Mouse (Mus musculus): ENCODE data around the gene Mien1. TPM values are rescaled to one million over a fixed set of nuclear protein-coding genes. Genes with fewer than 3 reads are reported as not detected.

Gene Mien1
- polyA plus RNA-seq, 2 experiments: 48.5 to 86.8 TPM

DNA sequence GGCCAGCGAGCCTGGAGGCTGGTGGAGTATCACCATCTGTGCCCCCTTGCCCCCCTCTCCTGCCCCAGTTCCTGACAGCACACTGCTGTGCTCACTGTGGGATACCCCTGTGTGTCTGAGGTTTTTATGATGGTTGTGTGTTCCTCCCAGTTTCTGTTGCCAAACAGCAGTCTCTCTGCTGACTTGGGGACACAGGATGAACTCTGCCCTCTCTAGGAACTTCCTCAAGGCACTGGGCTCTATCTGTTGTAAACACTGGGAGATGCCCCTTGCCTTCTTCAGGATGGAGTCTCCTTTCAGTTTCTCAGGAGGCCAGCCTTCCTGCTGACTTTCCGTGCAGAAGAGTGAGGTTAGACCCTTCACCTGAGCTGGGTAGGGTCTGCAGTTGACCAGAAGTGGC is 24.6 kb downstream of the Mien1 start:
- peaks cover 10% of the 10 kb centered on the region for H3K36me3 ChIP-seq (ENCODE audit: control insufficient read depth, insufficient read depth, low read length)

DNA sequence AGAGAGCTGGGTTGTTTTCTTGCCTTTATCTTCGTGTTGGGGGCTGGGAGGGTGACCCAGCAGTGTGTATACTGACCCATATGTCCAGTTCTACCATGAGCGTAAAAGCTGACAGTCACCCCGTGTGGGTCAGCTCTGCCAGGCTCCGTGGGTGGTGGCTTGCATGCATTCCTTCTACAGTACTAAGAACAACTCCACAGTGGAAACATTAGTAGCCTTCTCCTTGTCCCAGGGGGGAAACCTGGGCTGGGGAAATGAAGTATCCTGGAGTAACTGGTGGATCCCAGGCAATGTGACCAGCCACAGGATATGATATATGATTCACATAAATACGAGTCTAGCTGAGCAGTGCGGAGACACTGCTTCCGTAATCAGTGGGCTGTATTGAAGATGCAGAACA is 25.1 kb downstream of the Mien1 start:
- WGBS: 16% methylated on average over 7 of the region's 7 CpGs
- peak overlapping the region; percentile 62 for H3K4me2 ChIP-seq (replicated peaks; ENCODE audit: low read depth, low read length, severe bottlenecking)
- no peaks in the 10 kb centered on the region for H3K27me3 ChIP-seq (ENCODE audit: control insufficient read depth, insufficient read depth, low read length)
- H3K9ac ChIP-seq (ENCODE audit: low read depth, low read length, severe bottlenecking): peak overlapping the region; percentile 95
- no peaks in the 10 kb centered on the region for H3K9me3 ChIP-seq (ENCODE audit: control insufficient read depth, low read length)
- no peak for DNase-seq (ENCODE audit: low spot score)
- no peak for ATAC-seq (ENCODE audit: low FRiP score, low read depth)
- H3K27ac ChIP-seq (replicated peaks; ENCODE audit: low read depth, low read length): no peak overlapping the region
- H3K4me1 ChIP-seq (ENCODE audit: control insufficient read depth, insufficient read depth, low read length): peaks cover 28% of the 10 kb centered on the region
- TF ChIP-seq POLR2A (IDR thresholded peaks at IDR 0.05; ENCODE audit: borderline replicate concordance, extremely low read depth, insufficient read depth, insufficient read length): no peak
- peaks cover 6% of the 10 kb centered on the region for H3K36me3 ChIP-seq (ENCODE audit: control insufficient read depth, insufficient read depth, low read length)
- H3K4me3 ChIP-seq (replicated peaks; ENCODE audit: low read length): peak overlapping the region; percentile 99

More for the DNA sequence above, 24.6 kb downstream of the Mien1 start:
- Histone ChIP-seq H3K4me3 (replicated peaks; ENCODE audit: low read length) (peak overlapping the region; percentile 99), H3K4me1 (ENCODE audit: control insufficient read depth, insufficient read depth, low read length) (peaks cover 24% of the 10 kb centered on the region), H3K27me3 (ENCODE audit: control insufficient read depth, insufficient read depth, low read length) (no peaks in the 10 kb centered on the region), H3K4me2 (replicated peaks; ENCODE audit: low read depth, low read length, severe bottlenecking) (peak overlapping the region; percentile 62), H3K9ac (ENCODE audit: low read depth, low read length, severe bottlenecking) (peak overlapping the region; percentile 4; the same call in 1 of the 2 replicates), H3K9me3 (ENCODE audit: control insufficient read depth, low read length) (no peaks in the 10 kb centered on the region), H3K27ac (replicated peaks; ENCODE audit: low read depth, low read length) (no peak overlapping the region)
- ATAC-seq (ENCODE audit: low FRiP score, low read depth): no peak
- 16% methylated on average over 2 of the region's 2 CpGs for WGBS
- TF ChIP-seq POLR2A (IDR thresholded peaks at IDR 0.05; ENCODE audit: borderline replicate concordance, extremely low read depth, insufficient read depth, insufficient read length): no peak
- DNase-seq (ENCODE audit: low spot score): no peak

DNA sequence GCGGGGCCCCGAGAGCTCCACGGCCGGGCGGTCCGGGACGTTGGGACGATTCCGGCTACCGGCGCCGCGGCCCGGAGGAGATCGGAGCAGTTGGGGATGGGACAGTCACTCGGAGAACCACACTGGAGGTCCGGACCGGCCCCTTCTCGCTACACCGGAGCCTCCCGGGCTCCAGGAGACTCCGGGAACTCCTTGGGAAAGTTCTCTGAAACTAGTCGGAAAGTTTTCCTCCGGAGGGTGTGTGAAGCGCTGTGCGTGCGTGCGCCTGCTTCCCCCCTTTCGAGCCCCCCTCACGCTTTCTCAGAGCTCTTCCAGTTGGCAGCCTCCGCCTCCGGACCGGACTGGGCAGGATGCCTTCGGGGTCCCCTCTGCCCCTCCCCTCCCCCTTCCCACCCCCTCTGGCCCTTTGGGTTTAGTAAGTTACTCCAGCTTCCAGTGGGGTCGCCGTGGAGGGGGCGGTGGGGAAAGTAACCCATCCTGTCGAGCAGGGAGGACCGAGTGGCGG is 25.9 kb downstream of the Mien1 start:
- peaks cover 30% of the 10 kb centered on the region for H3K4me1 ChIP-seq (ENCODE audit: control insufficient read depth, insufficient read depth, low read length)
- peak overlapping the region; percentile 62 for H3K4me2 ChIP-seq (replicated peaks; ENCODE audit: low read depth, low read length, severe bottlenecking)
- TF ChIP-seq POLR2A (IDR thresholded peaks at IDR 0.05; ENCODE audit: borderline replicate concordance, extremely low read depth, insufficient read depth, insufficient read length): no peak
- H3K36me3 ChIP-seq (ENCODE audit: control insufficient read depth, insufficient read depth, low read length): peaks cover 3% of the 10 kb centered on the region; the same call in 1 of the 2 replicates
- peak overlapping the region; percentile 99 for H3K4me3 ChIP-seq (replicated peaks; ENCODE audit: low read length)
- no peaks in the 10 kb centered on the region for H3K27me3 ChIP-seq (ENCODE audit: control insufficient read depth, insufficient read depth, low read length)
- H3K27ac ChIP-seq (replicated peaks; ENCODE audit: low read depth, low read length): peak overlapping the region; percentile 98
- under 1% methylated on average over 31 of the region's 40 CpGs for WGBS
- H3K9me3 ChIP-seq (ENCODE audit: control insufficient read depth, low read length): no peaks in the 10 kb centered on the region
- DNase-seq (ENCODE audit: low spot score): peak; percentile 66
- peak overlapping the region; percentile 95 for H3K9ac ChIP-seq (ENCODE audit: low read depth, low read length, severe bottlenecking)
- peak; percentile 51 for ATAC-seq (ENCODE audit: low FRiP score, low read depth)

DNA sequence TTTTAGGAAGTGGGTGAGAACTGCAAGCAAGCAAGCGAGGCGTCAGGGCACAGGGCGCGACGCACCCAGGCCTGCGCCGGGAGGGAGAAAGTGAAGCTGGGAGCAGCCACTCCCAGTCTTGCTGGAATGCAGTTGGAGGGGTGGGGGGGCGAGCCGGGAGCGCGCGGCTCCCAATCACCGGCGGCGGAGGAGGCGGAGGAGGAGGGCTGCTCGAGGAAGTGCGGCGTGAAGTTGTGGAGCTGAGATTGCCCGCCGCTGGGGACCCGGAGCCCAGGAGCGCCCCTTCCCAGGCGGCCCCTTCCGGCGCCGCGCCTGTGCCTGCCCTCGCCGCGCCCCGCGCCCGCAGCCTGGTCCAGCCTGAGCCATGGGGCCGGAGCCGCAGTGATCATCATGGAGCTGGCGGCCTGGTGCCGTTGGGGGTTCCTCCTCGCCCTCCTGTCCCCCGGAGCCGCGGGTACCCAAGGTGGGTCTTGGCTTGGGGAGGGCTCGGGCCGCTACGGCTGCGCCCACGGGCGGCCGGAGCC is 26.5 kb downstream of the Mien1 start, which contains the start of gene Erbb2:
Gene Erbb2 (plus strand): TSS at position 198 of the 524 bp plus-strand sequence.
- H3K27ac ChIP-seq (replicated peaks; ENCODE audit: low read depth, low read length): peak within 1 kb of the TSS; percentile 98
- peaks cover 3% of the 10 kb centered on the region; the same call in 1 of the 2 replicates for H3K36me3 ChIP-seq (ENCODE audit: control insufficient read depth, insufficient read depth, low read length)
- under 1% methylated on average over 25 of the region's 49 CpGs for whole genome bisulfite sequencing
- no peaks in the 10 kb centered on the region for H3K9me3 ChIP-seq (ENCODE audit: control insufficient read depth, low read length)
- peaks cover 30% of the 10 kb centered on the region for H3K4me1 ChIP-seq (ENCODE audit: control insufficient read depth, insufficient read depth, low read length)
- peak within 1 kb of the TSS; percentile 99 for H3K4me3 ChIP-seq (replicated peaks; ENCODE audit: low read length)
- no peaks in the 10 kb centered on the region for H3K27me3 ChIP-seq (ENCODE audit: control insufficient read depth, insufficient read depth, low read length)
- peak within 1 kb of the TSS; percentile 95 for H3K9ac ChIP-seq (ENCODE audit: low read depth, low read length, severe bottlenecking)
- peak; percentile 84 for DNase-seq (ENCODE audit: low spot score)
- TF ChIP-seq POLR2A (IDR thresholded peaks at IDR 0.05; ENCODE audit: borderline replicate concordance, extremely low read depth, insufficient read depth, insufficient read length): peak; percentile 50; the same call in 1 of the 2 replicates
- H3K4me2 ChIP-seq (replicated peaks; ENCODE audit: low read depth, low read length, severe bottlenecking): peak within 1 kb of the TSS; percentile 62
- ATAC-seq (ENCODE audit: low FRiP score, low read depth): peak; percentile 86

DNA sequence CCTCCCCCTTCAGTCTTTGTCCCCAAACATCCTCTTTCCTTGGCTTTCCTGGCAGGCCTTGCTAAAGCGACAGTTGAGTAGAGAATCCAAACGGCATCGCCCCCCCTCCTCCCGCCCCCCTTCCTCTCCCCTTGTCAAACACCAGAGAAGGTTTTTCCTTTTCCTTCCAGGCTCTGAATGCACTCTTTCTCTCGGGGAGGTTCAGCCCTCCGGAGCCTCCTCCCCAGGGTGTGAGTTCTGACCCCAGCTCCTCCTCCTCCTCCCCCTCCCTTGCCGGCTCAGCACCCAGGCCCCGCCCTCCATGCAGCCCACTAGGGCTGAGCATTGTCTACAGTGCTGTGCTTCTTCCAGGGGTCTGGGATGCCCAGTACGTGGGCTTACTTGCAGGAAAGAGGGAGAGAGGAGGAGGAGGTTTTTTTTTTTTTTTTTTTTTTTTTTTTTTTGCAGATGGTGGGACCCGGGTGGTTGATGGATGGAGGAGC is 29.4 kb downstream of the Mien1 start:
- DNase-seq (ENCODE audit: low spot score): peak; percentile 38
- no peaks in the 10 kb centered on the region for H3K9me3 ChIP-seq (ENCODE audit: control insufficient read depth, low read length)
- H3K4me3 ChIP-seq (replicated peaks; ENCODE audit: low read length): peak overlapping the region; percentile 11; the same call in 1 of the 2 replicates
- H3K4me1 ChIP-seq (ENCODE audit: control insufficient read depth, insufficient read depth, low read length): peaks cover 21% of the 10 kb centered on the region
- peak overlapping the region; percentile 35 for H3K4me2 ChIP-seq (replicated peaks; ENCODE audit: low read depth, low read length, severe bottlenecking)
- 6% methylated on average over 10 of the region's 10 CpGs for WGBS
- peak overlapping the region; percentile 47 for H3K9ac ChIP-seq (ENCODE audit: low read depth, low read length, severe bottlenecking)
- peak overlapping the region; percentile 43 for H3K27ac ChIP-seq (replicated peaks; ENCODE audit: low read depth, low read length)
- H3K36me3 ChIP-seq (ENCODE audit: control insufficient read depth, insufficient read depth, low read length): no peaks in the 10 kb centered on the region
- no peak for TF ChIP-seq POLR2A (IDR thresholded peaks at IDR 0.05; ENCODE audit: borderline replicate concordance, extremely low read depth, insufficient read depth, insufficient read length)
- ATAC-seq (ENCODE audit: low FRiP score, low read depth): no peak
- H3K27me3 ChIP-seq (ENCODE audit: control insufficient read depth, insufficient read depth, low read length): no peaks in the 10 kb centered on the region
